Mouse (Mus musculus) common myeloid progenitor, adult 5-6 weeks (primary cell): Measurements from ENCODE around the gene Olfr884. TPM values are rescaled to one million over a fixed set of nuclear protein-coding genes. Genes with fewer than 3 reads are reported as not detected.

ENCODE experiments used
- ATAC-seq: replicated peaks from 2 replicates; pipeline ENCODE4 v1.8.0; 2016; ENCODE audit warnings: low read depth, mild to moderate bottlenecking, moderate TSS enrichment, inconsistent platforms; ENCODE audit not compliant: poor library complexity, severe bottlenecking
- total RNA-seq: library from RNA; stranded (forward); fragments of 200-1000, 187-1606 nt; gene quantifications from 2 replicates; pipeline ENCODE4 v1.2.3, GENCODE M21; 2017

Gene Olfr884
- total RNA-seq, result not detected in 2 replicates

DNA sequence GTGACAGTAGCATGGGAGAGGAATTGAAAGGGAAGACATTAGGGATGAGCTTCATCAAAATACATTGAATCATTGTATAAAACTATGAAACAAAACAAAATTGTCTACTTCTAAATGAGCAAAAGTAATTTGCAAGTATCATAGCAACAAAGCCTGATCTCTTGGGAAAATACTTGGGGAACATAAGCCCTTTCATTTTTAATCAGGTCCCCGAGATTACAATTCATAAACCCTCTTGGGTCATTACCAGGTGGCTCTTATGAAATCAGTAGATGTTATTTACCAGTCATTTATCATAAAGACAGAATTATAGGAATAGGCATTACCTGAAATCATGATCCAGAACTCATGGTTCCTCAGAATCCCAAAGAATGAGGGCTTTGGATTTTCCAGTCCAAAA, at the start of gene Olfr884:
Olfr884 (plus strand) TSS at position 301 of the 400 bp plus-strand sequence.
- no peak for ATAC-seq

GRCm38 (mm10) chr9:37998581-37999204, 47.7 kb upstream of the Olfr884 start:
- no peak for ATAC-seq

DNA sequence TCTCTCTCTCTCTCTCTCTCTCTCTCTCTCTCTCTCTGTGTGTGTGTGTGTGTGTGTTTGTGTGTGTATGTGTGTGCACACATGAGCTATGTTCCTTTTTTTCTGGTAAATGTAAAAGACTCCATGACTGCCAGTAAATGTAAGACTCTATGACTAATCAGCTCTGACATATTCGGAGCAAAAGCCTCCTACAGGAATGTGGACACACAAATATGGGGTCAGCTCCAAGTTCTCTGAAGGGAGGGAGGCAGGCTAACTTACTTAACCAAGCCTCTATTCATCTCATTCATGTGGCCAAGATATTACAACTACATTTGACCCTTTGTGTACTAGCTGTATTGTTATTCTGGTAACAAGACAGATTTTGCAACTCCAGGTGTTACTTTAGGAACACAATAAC, 46.3 kb upstream of the Olfr884 start:
- no peak for ATAC-seq

DNA sequence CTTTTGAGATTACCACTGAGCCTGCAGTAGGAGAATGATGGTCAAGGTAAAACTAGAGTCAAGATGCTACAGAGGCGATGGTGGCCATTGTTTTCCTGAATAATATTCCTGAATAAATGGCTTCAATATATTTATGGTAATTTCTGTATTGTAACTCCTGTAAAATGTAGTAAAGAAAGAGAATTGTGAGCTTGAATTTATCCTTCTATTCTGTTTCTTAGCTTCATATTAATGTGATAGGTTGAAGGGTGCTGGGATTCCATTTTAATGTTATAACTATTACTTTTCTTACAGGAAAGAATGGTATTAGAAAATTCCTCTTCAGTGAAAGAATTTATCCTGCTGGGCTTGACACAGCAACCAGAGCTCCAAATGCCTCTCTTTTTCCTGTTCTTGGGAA, 20.8 kb upstream of the Olfr884 start, which contains the start of gene Olfr883:
Olfr883 (plus strand) TSS at position 301 of the 400 bp plus-strand sequence.
- no peak for ATAC-seq

GRCm38 (mm10) chr9:38061022-38061421, 14.7 kb downstream of the Olfr884 start, which contains the start of gene Olfr885:
Gene Olfr885, plus strand, starts transcription at chr9:38061322.
- ATAC-seq, result no peak

- no peak for ATAC-seq
These were observed 37.4 kb downstream of the Olfr884 start, which contains the start of gene Olfr887 for GRCm38 (mm10) chr9:38083772-38084171. Gene Olfr887, plus strand, starts transcription at chr9:38084072.

Other genes starting within 250 kb of the Olfr884 start
- not detected in 2 replicates for gene Olfr876, start 243.5 kb upstream of the Olfr884 start, total RNA-seq
- gene Olfr877, start 192.3 kb upstream of the Olfr884 start, total RNA-seq, result not detected in 2 replicates
- not detected in 2 replicates for gene Olfr145, start 149.8 kb upstream of the Olfr884 start, total RNA-seq
- not detected in 2 replicates for gene Olfr878, start 128.7 kb upstream of the Olfr884 start, total RNA-seq
- not detected in 2 replicates for gene Olfr881, start 54.7 kb upstream of the Olfr884 start, total RNA-seq
- not detected in 2 replicates for gene Olfr883, start 20.7 kb upstream of the Olfr884 start, total RNA-seq
- gene Olfr885, start 14.8 kb downstream of the Olfr884 start, total RNA-seq, result not detected in 2 replicates
- gene Olfr887, start 37.5 kb downstream of the Olfr884 start, total RNA-seq, result not detected in 2 replicates
- not detected in 2 replicates for gene Olfr888, start 61.6 kb downstream of the Olfr884 start, total RNA-seq
- gene Olfr889, start 68.6 kb downstream of the Olfr884 start, total RNA-seq, result 0.05 TPM in 1 of 2 replicates, not detected in the other
- gene Olfr890, start 96.0 kb downstream of the Olfr884 start, total RNA-seq, result not detected in 2 replicates
- gene Olfr891, start 134.3 kb downstream of the Olfr884 start, total RNA-seq, result not detected in 2 replicates
- not detected in 2 replicates for gene Olfr893, start 161.8 kb downstream of the Olfr884 start, total RNA-seq
- gene Olfr894, start 171.5 kb downstream of the Olfr884 start, total RNA-seq, result not detected in 2 replicates
- not detected in 2 replicates for gene Olfr143, start 206.2 kb downstream of the Olfr884 start, total RNA-seq
- gene Olfr895, start 221.3 kb downstream of the Olfr884 start, total RNA-seq, result not detected in 2 replicates
- not detected in 2 replicates for gene Olfr896-ps1, start 244.6 kb downstream of the Olfr884 start, total RNA-seq